Mouse (Mus musculus): ENCODE results near the gene Gm11032.

DNA sequence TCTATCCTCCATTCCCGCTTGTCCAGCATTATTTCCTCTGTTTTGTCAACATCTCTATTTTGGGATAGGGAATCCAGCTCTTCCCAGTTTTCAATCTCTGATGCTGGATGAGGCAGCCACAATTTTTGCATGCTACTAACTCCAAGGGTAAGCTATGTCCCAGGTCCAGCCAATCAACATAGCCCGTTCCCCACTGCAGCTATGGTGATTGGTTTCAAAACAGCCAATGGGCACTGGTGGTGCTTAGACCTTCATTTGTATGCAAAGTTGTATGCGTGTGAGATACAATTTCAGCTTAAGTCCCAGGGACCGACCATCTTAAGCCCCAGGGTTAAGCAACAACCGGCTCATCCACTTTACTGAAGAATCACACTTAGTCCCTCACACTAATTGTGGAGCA lies 3.1 kb downstream of the Gm11032 start:
- TF ChIP-seq CTCF (IDR thresholded peaks at IDR 0.05; ENCODE audit: borderline replicate concordance, insufficient read depth, low read length) (no peak), POLR2A (IDR thresholded peaks at IDR 0.05; ENCODE audit: low read depth, low read length) (no peak)

All from embryonic fibroblast, embryonic 13.5 days (primary cell).